Mouse (Mus musculus) lung, postnatal 36 days (tissue): ENCODE data around the gene Mrpl4.
"Not testable (repeated sequence)": the region's sequence is repeated elsewhere in the genome, so short reads cannot be mapped to it uniquely, and the experiment has no call there.

Experiments
- DNase-seq: peaks from one replicate; pipeline ENCODE4 v3.0.0; 2022; ENCODE audit warnings: mixed read lengths

The Mrpl4 gene

DNA sequence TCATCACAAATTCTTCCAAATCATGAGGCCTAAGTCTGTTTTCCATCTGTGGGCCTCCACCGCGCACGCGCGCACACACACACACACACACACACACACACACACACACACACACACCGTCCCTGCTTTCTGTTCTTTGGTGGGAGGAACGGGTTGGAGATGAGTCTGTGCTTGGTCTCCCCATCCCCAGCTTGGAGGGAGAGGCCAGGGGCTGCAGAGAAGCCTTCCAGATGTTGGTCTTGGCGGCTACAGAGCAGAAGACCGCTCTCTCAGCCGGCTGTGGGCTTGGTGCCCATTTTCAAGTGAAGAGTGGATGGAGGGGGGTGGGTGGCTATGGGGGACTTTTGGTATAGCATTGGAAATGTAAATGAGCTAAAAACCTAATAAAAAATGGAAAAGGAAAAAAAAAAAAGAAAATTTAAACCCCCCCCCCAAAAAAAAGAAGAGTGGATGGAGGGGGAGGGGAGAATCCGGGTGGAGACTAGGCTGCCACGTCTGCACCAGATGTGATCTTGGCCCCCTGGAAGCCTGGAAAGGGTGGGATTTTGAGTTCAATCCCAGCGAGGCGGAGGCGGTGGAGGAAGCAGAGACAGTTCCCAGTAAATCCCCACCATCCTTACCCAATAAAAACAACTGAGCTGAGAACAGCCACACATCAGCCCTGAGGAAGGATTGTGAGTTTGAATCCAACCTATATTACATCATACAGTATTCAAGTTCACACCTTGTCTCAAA, 15.4 kb upstream of the Mrpl4 start:
- no peak for DNase-seq

DNA sequence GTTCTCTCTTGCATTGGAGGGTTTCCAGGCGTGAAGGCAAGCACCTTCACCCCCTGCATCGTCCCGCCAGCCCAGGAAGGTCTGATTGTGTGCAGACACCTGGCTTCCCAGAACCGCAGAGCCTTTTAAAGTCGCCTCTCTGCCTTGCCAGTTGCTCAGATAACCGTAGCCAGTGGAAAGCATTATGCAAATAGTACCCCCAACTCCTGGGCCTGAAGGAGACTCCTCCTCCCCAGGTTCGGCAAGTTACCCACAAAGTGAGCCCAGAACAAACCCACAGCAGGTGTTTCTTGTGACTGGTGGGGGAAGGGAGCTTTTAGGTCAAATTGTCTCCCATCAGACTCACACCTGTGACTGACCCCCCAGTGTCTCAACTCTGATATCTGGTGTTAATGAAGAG, 14.6 kb upstream of the Mrpl4 start:
- DNase-seq = no peak

- DNase-seq = peak; percentile 86
Observed at GRCm38 (mm10) chr9:20990861-20991260, 11.7 kb upstream of the Mrpl4 start.

DNA sequence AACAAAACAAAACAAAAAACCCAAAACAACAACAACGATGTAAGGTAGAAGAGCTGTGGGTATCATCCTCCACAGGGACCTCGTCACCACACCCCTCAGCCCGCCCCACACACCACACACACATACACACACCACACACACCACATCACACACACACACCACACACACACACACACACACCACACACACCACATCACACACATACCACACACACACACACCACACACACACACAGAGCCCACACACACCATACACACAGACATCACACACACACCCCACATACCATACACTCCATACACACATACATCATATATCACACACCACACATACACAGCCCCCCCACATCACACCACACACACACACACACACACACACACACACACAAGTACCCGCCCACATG, 11.0 kb upstream of the Mrpl4 start:
- no peak for DNase-seq

DNA sequence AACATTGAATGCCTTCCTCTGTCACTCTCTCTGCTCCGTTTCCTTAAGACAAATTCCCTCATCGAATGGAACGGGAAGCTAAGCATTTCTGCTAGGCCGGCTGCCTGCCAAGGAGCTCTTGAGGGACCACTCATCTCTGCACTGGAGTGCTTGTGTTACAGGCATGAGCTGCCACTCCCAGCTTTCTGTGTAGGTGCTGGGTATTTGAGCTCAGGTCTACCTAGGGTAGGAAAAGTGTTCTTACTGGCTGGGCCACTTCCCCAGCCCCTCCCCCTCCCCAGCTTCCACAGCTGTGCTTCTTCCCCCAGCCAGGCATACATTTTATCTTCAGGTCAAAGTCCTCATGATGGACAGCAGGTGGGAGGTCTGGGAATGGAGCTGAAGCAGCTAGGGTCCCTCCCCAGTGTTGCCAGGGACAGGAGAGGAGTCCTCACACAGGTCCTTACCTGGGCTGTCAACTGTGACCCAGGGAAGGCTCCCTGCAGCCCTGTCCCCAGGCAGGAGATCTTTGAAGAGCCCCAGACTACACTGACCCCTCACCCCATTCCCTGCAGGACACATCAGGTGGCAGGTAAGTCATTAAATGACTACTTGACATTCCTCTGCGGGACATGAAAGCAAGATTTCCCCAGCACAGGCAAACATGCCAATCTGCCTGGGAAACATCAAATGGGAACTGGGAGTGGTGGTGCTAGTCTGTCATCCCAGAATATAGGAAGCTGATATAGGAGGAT, 9.2 kb upstream of the Mrpl4 start:
- peak; percentile 95 for DNase-seq

DNA sequence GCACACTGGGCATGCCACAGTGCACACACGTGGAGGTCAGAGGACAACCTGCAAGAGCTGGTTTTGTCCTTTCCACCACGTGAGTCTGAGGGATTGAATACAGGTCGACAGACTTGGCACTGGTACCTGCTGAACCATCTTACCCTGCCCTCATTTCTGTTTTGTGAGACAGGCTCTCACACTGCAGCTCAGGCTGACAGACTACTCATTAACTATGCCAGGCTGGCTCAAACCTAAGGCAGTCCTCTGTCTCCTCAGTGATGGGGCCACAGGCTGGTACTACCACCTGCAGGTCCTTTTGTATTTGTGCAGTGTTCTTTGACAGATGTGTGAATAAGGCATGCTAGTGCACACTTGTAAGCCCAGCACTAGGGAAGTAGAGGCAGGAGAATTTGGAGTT, 7.5 kb upstream of the Mrpl4 start:
- DNase-seq = no peak

DNA sequence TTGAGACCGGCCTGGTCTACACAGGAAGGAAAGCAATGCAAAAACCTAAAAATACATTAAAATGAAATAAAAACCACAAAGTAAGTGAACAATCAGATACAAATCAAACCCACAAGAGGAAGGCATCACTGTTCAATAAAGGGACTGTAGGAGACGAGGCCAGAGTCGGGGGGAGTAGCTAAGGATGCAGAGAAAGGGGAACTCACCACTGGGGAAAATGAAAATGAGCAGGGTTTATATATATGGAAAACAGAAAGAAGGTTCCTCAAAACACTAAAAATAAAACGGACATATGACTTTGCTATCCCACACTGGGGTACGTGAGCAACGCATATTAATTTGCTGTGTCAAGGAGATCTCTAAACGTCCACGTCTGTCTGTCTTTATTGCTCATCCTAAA, 5.5 kb upstream of the Mrpl4 start:
- no peak for DNase-seq

DNA sequence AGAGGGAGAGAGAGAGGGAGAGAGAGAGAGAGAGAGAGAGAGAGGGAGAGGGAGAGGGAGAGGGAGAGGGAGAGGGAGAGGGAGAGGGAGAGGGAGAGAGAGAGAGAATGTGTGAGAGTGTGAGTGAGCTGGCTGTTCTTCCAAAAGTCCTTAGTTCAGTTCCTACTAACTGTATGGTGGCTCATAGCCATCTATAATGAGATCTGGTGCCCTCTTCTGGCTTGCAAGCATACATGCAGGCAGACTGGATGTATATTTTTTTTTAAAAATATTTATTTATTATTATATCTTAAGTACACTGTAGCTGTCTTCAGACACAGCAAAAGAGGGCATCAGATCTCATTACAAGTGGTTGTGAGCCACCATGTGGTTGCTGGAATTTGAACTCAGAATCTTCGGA, 4.2 kb upstream of the Mrpl4 start:
- not testable (repeated sequence) for DNase-seq

GRCm38 (mm10) chr9:21000811-21001210, 1.7 kb upstream of the Mrpl4 start:
- peak; percentile 44 for DNase-seq

DNA sequence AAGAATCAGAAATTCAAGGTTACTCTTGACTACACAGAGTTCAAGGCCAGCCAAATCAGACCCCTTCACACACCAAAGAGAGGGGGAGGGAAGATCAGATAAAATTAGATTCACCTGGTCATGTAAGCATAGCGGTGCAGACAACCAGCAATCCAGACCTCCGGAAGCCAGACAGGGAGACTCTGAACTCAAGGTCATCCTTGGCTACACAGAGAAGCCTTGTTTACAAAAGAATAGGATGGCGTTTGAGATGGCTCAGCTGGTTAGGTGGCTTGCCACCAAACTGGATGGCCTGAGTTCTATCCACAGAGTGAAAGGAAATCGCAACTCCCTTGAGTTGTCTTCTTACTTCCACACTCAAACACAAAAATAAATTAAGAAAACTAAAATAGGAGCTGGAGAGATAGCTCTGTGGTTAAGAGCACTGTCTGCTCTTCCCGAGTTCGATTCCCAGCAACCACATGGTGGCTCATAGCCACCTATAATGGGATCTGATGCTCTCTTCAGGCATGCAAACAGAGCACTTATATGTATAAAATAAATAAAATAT, 812 bp upstream of the Mrpl4 start:
- DNase-seq = no peak

GRCm38 (mm10) chr9:21002270-21002626, 290 bp upstream of the Mrpl4 start:
- DNase-seq = no peak

DNA sequence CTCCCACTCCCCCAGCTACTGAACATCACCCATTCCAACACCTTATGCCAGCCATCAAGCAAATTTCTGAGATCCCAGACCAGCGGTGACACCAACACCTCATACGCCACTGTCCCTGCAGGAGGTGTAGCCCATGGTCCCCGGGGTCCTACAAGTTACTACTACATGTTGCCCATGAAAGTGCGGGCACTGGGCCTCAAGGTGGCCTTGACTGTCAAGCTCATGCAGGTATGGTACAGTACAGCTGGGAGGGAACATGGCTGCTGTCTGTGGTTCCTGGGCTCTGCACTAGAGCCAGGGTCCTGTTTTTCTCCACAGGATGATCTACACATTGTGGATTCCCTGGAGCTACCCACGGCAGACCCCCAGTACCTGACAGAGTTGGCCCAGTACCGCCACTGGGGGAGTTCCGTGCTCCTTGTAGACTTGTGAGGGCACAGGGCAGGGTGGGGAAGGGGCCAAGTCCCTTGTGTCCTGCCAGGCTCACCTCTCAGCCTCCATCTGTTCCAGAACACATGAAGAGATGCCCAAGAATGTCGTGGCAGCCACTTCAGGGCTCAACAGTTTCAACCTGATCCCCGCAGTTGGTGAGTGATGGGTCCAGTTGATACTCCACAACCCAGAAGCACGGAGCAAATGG, 4.9 kb downstream of the Mrpl4 start:
- no peak for DNase-seq

DNA sequence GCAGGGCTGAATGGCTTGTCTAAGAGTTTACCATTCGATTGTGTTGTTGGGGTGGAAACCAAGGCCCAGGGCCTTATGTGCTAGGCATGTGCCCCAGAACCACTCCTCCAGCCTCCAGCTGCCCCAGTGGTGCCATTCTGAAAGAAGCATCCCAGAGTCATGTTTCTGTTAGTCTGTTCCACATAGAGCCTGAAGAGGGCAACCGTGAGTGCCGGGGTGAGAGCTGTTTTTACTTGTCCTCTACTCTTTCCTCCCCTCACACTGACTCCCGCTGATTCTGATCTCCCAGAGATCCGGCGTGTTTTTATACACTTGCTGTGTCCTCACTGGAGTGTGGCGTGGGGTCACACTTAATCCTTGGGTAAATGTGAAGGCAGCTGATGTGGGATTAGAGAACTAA, 5.5 kb downstream of the Mrpl4 start:
- no peak for DNase-seq

DNA sequence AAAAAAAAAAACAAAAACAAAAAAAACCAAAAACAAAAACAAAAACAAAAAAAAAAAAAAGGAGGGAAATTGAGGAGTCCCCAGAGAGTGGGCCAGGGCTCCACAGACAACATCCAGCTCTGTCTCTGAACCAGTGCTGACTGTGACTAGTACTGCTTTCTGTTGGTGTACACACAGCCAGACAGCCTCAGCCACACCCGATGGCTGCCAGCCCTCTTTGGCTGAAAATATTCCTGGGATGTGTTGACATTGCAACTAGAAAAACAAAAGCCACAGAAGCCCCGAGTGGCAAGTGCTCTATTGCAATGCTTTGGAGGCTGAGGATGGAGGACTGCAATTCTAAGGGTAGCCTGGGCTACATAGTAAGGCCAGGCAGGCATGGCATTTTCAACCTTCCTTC, 7.8 kb downstream of the Mrpl4 start:
- DNase-seq = peak; percentile 85

- not testable (repeated sequence) for DNase-seq
Observed at GRCm38 (mm10) chr9:21010939-21011541, 8.5 kb downstream of the Mrpl4 start.

- peak; percentile 84 for DNase-seq
Observed at GRCm38 (mm10) chr9:21011846-21012312, 9.3 kb downstream of the Mrpl4 start.

- DNase-seq = no peak
Observed at GRCm38 (mm10) chr9:21012368-21012767, 9.8 kb downstream of the Mrpl4 start.

- peak; percentile 86 for DNase-seq
Observed at GRCm38 (mm10) chr9:21014691-21015570, 12.4 kb downstream of the Mrpl4 start.

GRCm38 (mm10) chr9:21015571-21016130, 13.1 kb downstream of the Mrpl4 start, which contains the start of gene Icam1:
Gene Icam1, plus strand, starts transcription at chr9:21015985.
- peak; percentile 90 for DNase-seq

GRCm38 (mm10) chr9:21016331-21017176, 14.0 kb downstream of the Mrpl4 start:
- no peak for DNase-seq

DNA sequence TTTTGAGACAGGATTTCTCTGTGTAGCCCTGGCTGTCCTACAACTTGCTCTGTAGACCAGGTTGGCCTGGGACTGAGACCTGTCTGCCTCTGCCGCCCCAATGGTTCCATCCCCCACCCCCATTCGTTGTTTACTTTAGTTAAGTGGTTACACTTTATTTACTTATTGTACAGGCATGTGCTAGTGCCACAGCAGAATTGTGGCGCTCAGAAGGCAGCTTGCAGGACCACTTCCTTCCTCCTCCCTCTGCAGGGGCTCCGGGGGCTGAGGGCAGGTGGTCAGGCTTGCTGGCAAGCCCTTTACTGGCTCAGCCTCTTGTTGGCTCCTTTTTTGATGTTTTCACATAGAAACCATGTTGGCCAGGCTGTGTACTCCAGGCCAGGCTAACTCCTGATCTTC, 14.6 kb downstream of the Mrpl4 start:
- no peak for DNase-seq
